Mouse (Mus musculus): ENCODE data around the gene Nrf1.

The Nrf1 gene

DNA sequence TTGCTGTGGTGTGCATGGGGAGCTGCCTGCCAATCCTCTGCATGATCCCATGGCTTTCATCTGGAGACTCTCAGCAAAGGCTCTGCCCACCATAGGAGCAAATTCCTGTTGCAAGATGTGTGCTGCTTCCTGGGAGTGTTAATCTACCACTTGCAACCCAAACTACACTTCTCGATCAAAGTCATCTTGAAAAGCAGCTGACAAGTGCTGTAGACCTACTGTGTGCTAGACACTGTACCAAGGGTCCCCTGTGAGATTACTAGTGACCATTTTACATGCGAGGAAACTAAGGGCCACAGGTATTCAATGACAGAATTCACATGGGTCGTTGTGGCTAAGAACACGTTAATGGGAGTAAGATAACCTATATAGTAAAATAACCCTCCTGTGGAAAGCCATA lies 95.5 kb downstream of the Nrf1 start:
- no peak for DNase-seq (ENCODE audit: low read depth, low spot score)

GRCm38 (mm10) chr6:30147058-30147457 lies 99.3 kb downstream of the Nrf1 start:
- no peak for DNase-seq (ENCODE audit: low read depth, low spot score)

GRCm38 (mm10) chr6:30147753-30148152 lies 100.0 kb downstream of the Nrf1 start:
- DNase-seq (ENCODE audit: low read depth, low spot score), result no peak

DNA sequence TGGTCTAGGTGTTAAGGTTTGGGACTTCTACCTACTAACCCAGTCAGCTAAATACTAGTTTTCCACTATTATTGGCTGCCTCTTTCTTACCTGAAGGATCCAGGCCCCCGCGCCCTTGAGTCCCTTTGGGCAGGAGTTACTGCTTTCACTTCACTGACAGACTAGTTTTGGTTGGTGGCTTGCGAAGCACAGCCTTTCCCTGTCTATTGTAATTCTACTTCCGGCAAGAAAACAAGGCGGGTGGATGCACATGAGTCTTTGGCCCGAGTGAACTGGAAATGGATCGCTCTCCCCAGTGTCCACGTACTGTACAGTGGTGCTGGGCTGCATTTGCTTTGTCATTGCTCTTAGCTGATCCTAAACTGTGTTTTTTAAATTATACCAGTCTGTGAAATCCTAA lies 102.7 kb downstream of the Nrf1 start:
- DNase-seq (ENCODE audit: low read depth, low spot score), result no peak

DNA sequence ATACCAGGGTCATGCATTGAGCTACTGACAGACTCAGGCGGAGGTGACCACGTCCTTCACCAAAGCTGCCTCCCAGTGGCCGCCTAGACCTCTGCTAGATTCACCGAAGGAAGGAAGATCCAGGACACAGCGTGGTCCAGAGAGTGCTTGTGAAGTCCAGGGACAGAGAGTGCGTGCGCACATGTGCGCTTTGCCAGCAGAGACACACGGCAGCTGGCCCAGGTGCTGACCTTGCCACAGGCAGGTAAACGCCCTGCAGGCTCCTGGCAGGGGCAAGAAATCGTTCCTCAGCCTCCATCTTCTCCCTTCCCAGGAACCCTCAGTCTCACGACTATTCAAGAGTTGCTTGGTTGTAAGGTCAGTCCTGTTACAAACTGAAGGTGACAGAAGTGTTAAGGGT lies 104.4 kb downstream of the Nrf1 start:
- no peak for DNase-seq (ENCODE audit: low read depth, low spot score)

DNA sequence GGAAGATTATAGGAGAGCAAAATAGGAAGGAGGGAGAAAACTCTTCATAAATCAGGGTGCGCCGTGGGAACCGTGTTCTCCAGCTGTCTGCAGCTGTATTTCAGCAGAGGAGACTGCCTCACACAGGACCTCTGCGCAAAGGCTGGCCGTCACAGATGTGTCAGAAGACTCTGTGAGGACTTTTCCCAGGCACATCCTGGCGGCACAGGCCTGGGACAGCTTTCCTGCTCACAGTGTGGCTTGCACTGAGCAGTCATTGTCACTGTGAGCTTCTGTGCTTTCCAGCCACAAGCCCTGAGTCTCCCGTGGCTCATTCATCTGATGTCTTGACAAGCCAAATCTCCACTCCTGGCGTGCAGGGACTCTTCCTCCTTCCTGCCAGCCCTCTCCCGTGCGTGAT lies 104.9 kb downstream of the Nrf1 start:
- DNase-seq (ENCODE audit: low read depth, low spot score), result no peak

DNA sequence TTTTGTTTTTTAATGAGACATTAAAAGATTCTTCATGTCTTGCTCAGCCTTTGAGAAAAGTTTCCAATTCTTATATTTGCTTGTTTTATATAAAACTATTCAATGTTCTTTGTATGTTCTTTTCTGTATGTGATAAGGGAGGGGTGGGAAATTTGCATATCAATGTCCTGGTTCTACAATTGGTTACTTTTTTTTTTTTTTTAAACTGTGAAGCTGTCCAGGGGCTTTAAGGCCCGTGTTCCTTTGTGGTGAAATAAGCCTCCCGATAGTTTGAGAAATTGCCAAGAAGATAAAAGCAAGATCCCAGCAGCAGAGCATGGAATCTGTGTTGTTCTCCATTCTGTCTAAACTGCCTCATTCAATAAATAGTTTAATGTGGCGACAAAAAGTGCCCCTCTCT lies 105.3 kb downstream of the Nrf1 start:
- DNase-seq (ENCODE audit: low read depth, low spot score), result no peak

- no peak for DNase-seq (ENCODE audit: low read depth, low spot score)
Measured at GRCm38 (mm10) chr6:30153733-30154415, 106.1 kb downstream of the Nrf1 start.

- no peak for DNase-seq (ENCODE audit: low read depth, low spot score)
Measured at GRCm38 (mm10) chr6:30159516-30160045, 111.8 kb downstream of the Nrf1 start.

DNA sequence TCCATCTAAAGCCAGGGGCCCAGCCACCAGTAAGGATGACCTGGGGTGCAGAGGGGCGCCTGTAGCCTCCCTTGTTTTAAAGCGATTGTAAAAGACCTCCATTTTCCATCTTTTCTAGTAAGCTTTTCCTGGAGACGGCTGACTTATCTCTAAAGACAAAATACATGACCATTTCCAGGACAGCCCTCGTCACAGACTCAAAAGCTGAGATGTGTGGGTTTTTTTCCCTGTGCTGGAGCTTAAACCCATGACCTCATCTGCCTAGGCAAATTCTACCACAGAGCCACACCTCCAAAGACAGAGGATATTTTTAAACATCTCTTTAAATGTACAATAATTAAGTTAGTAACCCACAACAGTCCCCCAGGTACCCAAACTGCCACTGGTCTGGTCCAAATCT lies 112.6 kb downstream of the Nrf1 start:
- no peak for DNase-seq (ENCODE audit: low read depth, low spot score)

DNA sequence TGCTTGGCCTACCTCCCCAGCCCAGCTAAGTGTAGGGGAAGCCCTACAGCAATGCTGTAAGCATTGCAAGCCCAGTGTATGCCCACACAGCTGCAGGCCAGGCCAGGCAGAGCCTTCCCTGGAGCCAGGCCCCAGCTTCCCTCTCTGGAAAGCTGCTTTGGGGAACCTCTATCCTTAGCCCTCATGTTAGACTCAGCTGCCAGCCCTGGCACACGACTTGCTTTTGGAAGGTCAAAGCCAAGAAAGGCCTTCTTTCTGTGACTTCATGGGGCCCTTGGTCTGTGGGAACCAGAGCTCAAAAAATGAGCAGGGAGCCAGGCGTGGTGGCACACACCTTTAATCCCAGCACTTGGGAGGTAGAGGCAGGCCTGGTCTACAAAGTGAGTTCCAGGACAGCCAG lies 113.8 kb downstream of the Nrf1 start:
- DNase-seq (ENCODE audit: low read depth, low spot score), result no peak

DNA sequence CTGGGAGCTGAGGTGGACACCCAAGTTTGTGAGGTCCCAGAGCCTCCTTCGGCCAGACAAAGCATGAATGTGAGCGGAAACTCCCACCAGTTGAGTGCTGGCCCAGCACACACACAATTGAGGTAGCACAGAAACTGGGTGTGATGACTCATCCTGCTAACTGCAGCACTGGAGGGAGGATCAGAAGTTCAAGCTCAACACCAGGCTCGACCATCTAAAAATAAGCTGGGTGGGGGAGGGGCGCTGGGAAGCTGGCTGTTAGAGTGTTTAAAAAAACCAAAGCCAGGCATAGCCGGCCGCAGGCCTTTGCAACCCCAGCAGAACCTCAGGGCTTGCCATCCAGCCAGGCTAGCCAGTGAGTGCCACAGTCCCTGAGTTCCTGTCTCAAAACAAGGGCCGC lies 114.3 kb downstream of the Nrf1 start:
- peak; percentile 46 for DNase-seq (ENCODE audit: low read depth, low spot score)

GRCm38 (mm10) chr6:30166349-30166748 lies 118.6 kb downstream of the Nrf1 start:
- DNase-seq (ENCODE audit: low read depth, low spot score), result no peak

- no peak for DNase-seq (ENCODE audit: low read depth, low spot score)
Measured at GRCm38 (mm10) chr6:30167192-30167591, 119.4 kb downstream of the Nrf1 start.

- no peak for DNase-seq (ENCODE audit: low read depth, low spot score)
Measured at GRCm38 (mm10) chr6:30168275-30168674, 120.5 kb downstream of the Nrf1 start.

DNA sequence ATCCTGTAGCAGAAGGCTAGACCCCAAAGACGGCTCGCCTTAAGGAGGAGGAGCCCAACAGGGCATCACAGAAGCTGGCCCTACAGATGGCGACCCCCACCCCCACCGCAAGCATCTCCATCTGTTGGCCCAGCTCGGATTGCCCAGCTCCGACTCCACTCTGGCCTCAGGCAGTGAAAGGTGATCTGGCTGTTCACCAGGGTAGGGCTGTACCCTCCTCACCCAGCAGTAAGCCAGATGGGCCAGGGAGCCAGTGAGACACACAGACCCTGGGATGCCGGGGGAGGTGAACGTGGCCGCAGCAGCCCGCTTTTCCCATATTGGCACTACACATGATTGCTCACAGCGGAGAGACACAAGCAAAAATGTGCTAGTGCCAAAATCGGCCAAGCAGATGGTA lies 121.4 kb downstream of the Nrf1 start:
- no peak for DNase-seq (ENCODE audit: low read depth, low spot score)

GRCm38 (mm10) chr6:30171226-30171625 lies 123.4 kb downstream of the Nrf1 start:
- no peak for DNase-seq (ENCODE audit: low read depth, low spot score)

DNA sequence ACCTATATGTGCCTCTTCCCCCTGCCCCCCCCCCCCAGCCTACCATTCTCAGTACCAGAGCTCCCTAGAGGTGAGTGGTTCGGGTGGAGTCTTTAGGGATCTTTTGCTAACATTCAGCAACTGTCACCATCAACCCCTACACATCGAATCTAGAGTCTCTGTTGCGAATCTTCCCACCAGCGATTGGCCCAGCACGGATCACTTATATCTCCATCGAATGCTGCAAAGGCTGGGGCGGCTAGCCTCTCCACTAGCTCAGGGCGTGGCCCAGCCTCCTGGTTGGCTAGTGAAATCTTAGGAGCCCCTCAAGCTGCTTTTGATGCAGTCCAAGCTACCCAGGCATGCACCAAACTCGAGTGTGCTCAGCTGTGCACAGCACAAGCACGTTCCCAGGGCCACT lies 124.2 kb downstream of the Nrf1 start:
- no peak for DNase-seq (ENCODE audit: low read depth, low spot score)

DNA sequence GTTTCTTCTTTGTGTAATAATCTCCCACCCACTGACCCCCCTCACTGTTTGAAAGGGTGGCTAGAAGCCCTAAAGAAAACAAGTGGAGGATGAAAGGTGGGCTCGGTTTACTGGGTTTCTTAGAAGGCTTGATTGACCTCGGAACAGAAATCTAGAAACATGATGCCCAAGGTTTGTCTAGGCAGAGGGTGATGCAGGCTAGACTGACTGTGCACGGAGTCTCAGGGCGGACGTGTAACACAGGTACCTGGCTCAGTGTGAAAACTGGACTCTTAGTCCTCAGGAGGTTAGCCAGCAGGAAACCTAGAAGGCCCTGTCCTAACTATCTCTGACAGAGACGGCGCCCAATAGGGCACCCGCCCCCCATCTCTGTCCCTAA lies 124.6 kb downstream of the Nrf1 start:
- no peak for DNase-seq (ENCODE audit: low read depth, low spot score)

- DNase-seq (ENCODE audit: low read depth, low spot score), result no peak
Measured at GRCm38 (mm10) chr6:30172820-30173550, 125.2 kb downstream of the Nrf1 start.

GRCm38 (mm10) chr6:30173551-30174460 lies 126.0 kb downstream of the Nrf1 start:
- no peak for DNase-seq (ENCODE audit: low read depth, low spot score)

Data from brain, adult 2 months (tissue).